Mouse (Mus musculus) right cerebral cortex, postnatal 10 days (tissue): ENCODE data around the gene Gopc.
"Not testable (repeated sequence)": the region's sequence is repeated elsewhere in the genome, so short reads cannot be mapped to it uniquely, and the experiment has no call there.

ENCODE experiments used
- DNase-seq, 2 experiments: peaks; one replicate each; pipeline ENCODE4 v3.0.0; 2021; ENCODE audit warnings: low spot score in 2 of 2

The Gopc gene

DNA sequence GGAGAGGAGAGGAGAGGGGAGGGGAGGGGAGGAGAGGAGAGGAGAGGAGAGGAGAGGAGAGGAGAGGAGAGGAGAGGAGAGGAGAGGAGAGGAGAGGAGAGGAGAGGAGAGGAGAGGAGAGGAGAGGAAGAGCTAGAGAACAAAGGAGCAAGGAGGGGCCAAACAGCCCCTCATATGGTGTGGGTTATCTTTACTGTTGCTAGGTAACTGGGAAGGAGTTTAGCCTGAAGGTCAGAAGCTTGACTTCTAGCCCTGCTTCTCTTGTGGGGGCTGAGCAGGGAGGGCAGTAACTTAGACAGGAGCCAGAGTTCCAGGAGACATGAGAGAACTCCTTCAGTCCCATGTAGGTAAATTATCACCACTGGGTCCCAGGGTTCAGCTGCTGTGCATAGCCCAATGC is 83.4 kb downstream of the Gopc start:
- DNase-seq: not testable (repeated sequence)

- no peak for DNase-seq
These were observed 86.0 kb downstream of the Gopc start for GRCm38 (mm10) chr10:52295934-52296333.

GRCm38 (mm10) chr10:52293921-52294577 is 87.9 kb downstream of the Gopc start:
- DNase-seq: no peak

DNA sequence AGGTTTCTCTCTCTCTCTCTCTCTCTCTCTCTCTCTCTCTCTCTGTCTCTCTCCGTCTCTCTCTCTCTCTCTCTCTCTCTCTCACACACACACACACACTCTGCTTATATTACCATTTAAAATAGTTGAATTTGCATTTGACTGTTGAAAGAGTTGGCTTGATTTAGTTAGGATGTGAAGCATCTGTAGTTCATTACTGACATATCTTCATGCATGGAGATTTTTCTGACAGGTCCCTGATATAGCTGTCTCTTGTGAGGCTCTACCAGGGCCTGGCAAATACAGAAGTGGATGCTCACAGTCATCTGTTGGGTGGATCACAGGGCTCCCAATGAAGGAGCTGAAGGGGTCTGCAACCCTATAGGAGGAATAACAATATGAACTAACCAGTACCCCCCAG is 89.5 kb downstream of the Gopc start:
- not testable (repeated sequence) for DNase-seq

- no peak for DNase-seq
These were observed 92.7 kb downstream of the Gopc start for GRCm38 (mm10) chr10:52289261-52289660.

DNA sequence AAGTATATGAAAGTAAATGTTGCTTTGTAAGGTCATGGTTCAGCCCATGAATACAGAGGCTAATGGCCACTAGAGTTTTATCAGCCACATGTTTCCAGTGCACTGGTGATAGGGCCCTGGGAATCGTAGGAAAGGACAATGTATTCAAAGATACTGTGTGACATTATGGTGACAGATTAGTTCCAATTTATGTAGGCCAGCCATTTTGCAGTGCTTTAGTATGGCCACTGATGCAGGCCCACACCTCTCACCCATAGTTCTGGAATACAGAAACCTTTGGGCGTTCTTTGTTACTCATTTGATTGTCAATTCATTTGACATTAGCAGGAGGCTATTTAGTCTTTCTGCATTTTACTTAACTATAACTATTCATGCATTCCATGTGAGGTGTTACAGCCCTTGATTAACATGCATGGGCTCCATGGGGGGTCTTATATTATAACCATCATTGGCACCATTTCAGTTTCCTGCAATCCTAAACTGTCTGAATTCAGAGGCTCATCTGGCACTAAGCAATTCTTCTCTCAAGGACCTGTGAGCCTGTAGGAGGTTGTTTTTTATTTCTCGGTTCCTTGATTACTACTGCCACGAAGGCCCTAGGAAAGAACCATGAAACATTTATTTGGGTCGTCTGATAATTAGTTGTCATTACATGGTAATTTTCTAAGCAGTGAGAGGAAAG is 93.9 kb downstream of the Gopc start:
- no peak for DNase-seq
